Mouse (Mus musculus) hindbrain, embryonic 15.5 days (tissue): ENCODE data around the gene Wdpcp. TPM values are rescaled to one million over a fixed set of nuclear protein-coding genes. Genes with fewer than 3 reads are reported as not detected.
A peak's percentile ranks its signal among the peaks of the same experiment; 100 is the strongest.
"Not testable (repeated sequence)": the region's sequence is repeated elsewhere in the genome, so short reads cannot be mapped to it uniquely, and the experiment has no call there.

Experiments
- ATAC-seq: fragments of 200-750 bp; cut with Nextera tagmentation; 2 replicates; pipeline ENCODE4 v1.8.0; 2017; ENCODE audit warnings: low read depth, moderate number of reproducible peaks, moderate TSS enrichment; ENCODE audit not compliant: low FRiP score
- H3K27ac ChIP-seq: fragments of 300-500 bp; sonication (generic); replicated peaks from 2 replicates; pipeline ENCODE4 v1.5.1; 2015; ENCODE audit warnings: mild to moderate bottlenecking, inconsistent platforms
- H3K27me3 ChIP-seq: fragments of 300-500 bp; sonication (generic); 2 replicates; pipeline ENCODE4 v1.6.1; 2015; ENCODE audit warnings: control low read depth, inconsistent platforms
- H3K36me3 ChIP-seq: fragments of 300-500 bp; sonication (generic); 2 replicates; pipeline ENCODE4 v1.6.1; 2015; ENCODE audit warnings: control low read depth, inconsistent platforms
- H3K4me1 ChIP-seq: fragments of 300-500 bp; sonication (generic); replicated peaks from 2 replicates; pipeline ENCODE4 v1.6.1; 2015; ENCODE audit warnings: control low read depth, inconsistent platforms
- H3K4me2 ChIP-seq: fragments of 300-500 bp; sonication (generic); 2 replicates; pipeline ENCODE4 v1.6.1; 2015; ENCODE audit warnings: moderate library complexity, mild to moderate bottlenecking, inconsistent platforms
- H3K4me3 ChIP-seq: fragments of 300-500 bp; sonication (generic); 2 replicates; pipeline ENCODE4 v1.5.1; 2015; ENCODE audit warnings: mild to moderate bottlenecking, inconsistent platforms
- H3K9ac ChIP-seq: fragments of 300-500 bp; sonication (generic); 2 replicates; pipeline ENCODE4 v1.6.1; 2015; ENCODE audit warnings: inconsistent platforms
- H3K9me3 ChIP-seq: fragments of 300-500 bp; sonication (generic); 2 replicates; pipeline ENCODE4 v1.6.1; 2016; ENCODE audit warnings: control low read depth, inconsistent platforms
- WGBS: fragments of 180-500 bp; shearing (Covaris S2); methylation state at CpG from one replicate; pipeline ENCODE4 v1.1.7; 2015; 5-methylcytosine and 5-hydroxymethylcytosine counted together
- polyA plus RNA-seq: library from polyadenylated mRNA; unstranded; fragments of >200 nt; fragmentation: Nextera tagmentation; extraction: Ambion mirVana; gene quantifications from 2 replicates; pipeline ENCODE4 v1.2.1, GENCODE M21; 2015

Gene Wdpcp
- 10.2 and 11.0 TPM in 2 replicates for polyA plus RNA-seq

- peak; percentile 99 for ATAC-seq
- H3K36me3 ChIP-seq = 0 out of 2 replicates have a peak, but pooled peaks cover 2% of the 10 kb centered on the region
- WGBS = under 1% methylated on average over 42 of the region's 42 CpGs
These were observed at the start of gene Wdpcp, which contains the start of gene Mdh1 for GRCm38 (mm10) chr11:21571700-21572381. Gene Wdpcp, plus strand, starts transcription at chr11:21572235. Gene Mdh1, minus strand, starts transcription at chr11:21572367.

GRCm38 (mm10) chr11:21528676-21529394 is 43.2 kb upstream of the Wdpcp start:
- WGBS = 81% methylated on average over 2 of the region's 2 CpGs

More at GRCm38 (mm10) chr11:21571700-21572381, at the start of gene Wdpcp, which contains the start of gene Mdh1:
- Histone ChIP-seq H3K9ac (peak within 1 kb of the TSS; percentile 72), H3K4me1 (peaks cover 32% of the 10 kb centered on the region), H3K27me3 (no peaks in the 10 kb centered on the region), H3K27ac (peak within 1 kb of the TSS; percentile 91), H3K9me3 (no peaks in the 10 kb centered on the region), H3K4me2 (peak within 1 kb of the TSS; percentile 63), H3K4me3 (peak within 1 kb of the TSS; percentile 82)

GRCm38 (mm10) chr11:21530856-21531255 is 41.2 kb upstream of the Wdpcp start:
- not testable (repeated sequence) for H3K4me1 ChIP-seq, H3K4me3 ChIP-seq, H3K4me2 ChIP-seq, H3K27me3 ChIP-seq, H3K9me3 ChIP-seq, H3K9ac ChIP-seq, ATAC-seq, H3K36me3 ChIP-seq, H3K27ac ChIP-seq
- 86% methylated on average over 2 of the region's 2 CpGs for WGBS

More at GRCm38 (mm10) chr11:21528676-21529394, 43.2 kb upstream of the Wdpcp start:
- Histone ChIP-seq H3K36me3 (no peaks in the 10 kb centered on the region), H3K9me3 (no peaks in the 10 kb centered on the region), H3K4me1 (no peaks in the 10 kb centered on the region), H3K4me2 (no peak overlapping the region), H3K27ac (no peak overlapping the region), H3K4me3 (no peak overlapping the region), H3K9ac (no peak overlapping the region), H3K27me3 (no peaks in the 10 kb centered on the region)
- no peak for ATAC-seq

DNA sequence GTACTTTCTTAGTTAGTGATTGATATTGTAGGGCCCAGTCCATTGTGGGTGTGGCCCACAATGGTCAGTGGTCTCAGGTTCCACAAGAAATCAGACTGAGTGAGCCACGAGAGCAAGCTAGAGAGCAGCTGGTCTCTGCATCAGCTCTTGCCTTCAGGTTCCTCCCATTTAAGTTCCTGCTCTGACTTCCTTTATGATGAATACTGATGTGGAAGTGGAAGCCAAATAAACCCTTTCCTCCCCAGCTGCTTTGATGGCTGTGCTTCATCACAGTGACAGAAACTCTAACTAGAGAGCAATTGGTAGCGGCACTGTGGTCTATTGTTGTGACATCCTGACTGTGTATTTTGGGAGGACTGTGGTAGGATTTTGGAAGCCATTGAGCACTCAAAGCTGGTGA is 32.0 kb upstream of the Wdpcp start:
- no peak for ATAC-seq
- Histone ChIP-seq H3K4me1 (no peaks in the 10 kb centered on the region), H3K9me3 (no peaks in the 10 kb centered on the region), H3K27ac (no peak overlapping the region), H3K4me3 (no peak overlapping the region), H3K9ac (no peak overlapping the region), H3K4me2 (no peak overlapping the region), H3K27me3 (no peaks in the 10 kb centered on the region), H3K36me3 (no peaks in the 10 kb centered on the region)
- WGBS = 66% methylated on average over 2 of the region's 2 CpGs

DNA sequence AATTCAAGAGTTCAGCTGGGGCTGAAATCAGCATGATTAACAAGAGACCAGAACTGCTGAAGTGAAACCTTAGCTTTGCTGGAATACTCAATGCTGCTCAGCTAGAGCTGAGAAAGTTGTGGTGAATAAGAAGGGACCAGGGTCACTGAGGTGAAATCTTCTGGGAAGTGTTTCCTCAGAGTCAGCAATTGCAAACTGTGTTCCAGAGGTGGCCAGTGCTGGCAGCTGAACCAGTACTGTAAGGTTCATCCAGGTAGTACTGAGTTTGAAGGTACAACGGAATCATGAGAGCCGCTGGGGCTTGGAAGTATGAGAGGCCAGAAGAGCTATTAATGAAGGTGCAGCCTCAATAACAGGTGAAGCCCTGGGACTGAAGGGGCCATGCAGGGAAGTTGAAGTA is 31.4 kb upstream of the Wdpcp start:
- no peak overlapping the region for H3K27ac ChIP-seq
- H3K27me3 ChIP-seq = no peaks in the 10 kb centered on the region
- WGBS = 99% methylated on average over 2 of the region's 2 CpGs
- no peak overlapping the region for H3K4me2 ChIP-seq
- H3K4me3 ChIP-seq = no peak overlapping the region
- ATAC-seq = no peak
- H3K9me3 ChIP-seq = no peaks in the 10 kb centered on the region
- no peaks in the 10 kb centered on the region for H3K36me3 ChIP-seq
- H3K9ac ChIP-seq = no peak overlapping the region
- no peaks in the 10 kb centered on the region for H3K4me1 ChIP-seq

GRCm38 (mm10) chr11:21542731-21543130 is 29.3 kb upstream of the Wdpcp start:
- 81% methylated on average over 5 of the region's 5 CpGs for WGBS
- no peak overlapping the region for H3K9ac ChIP-seq
- H3K4me2 ChIP-seq = no peak overlapping the region

DNA sequence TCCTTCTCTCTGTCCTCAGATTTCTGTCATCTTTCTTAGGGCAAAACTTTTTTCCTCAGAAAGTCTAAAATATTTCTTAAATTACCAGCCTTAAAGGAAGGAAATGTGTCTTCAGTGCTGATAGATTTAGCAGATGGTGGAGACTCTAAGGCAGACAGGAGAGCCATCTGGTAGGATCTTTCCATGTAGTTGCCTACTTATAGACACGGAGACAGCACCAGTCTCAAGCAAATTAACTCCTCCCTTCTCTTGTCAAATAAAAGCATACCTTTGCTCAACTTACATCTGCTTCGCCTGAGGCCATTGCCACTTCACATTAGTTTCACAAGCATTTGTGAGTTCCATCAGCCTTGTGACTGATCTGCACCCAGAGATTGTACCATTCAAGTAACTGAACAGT is 27.0 kb upstream of the Wdpcp start:
- no peak for ATAC-seq
- no peak overlapping the region for H3K4me3 ChIP-seq
- H3K4me1 ChIP-seq = no peaks in the 10 kb centered on the region
- no peak overlapping the region for H3K4me2 ChIP-seq
- H3K9ac ChIP-seq = no peak overlapping the region
- no peaks in the 10 kb centered on the region for H3K9me3 ChIP-seq
- no peaks in the 10 kb centered on the region for H3K27me3 ChIP-seq
- no peak overlapping the region for H3K27ac ChIP-seq
- 65% methylated on average over 2 of the region's 2 CpGs for WGBS
- H3K36me3 ChIP-seq = no peaks in the 10 kb centered on the region

More at GRCm38 (mm10) chr11:21542731-21543130, 29.3 kb upstream of the Wdpcp start:
- Histone ChIP-seq H3K27ac (no peak overlapping the region), H3K4me3 (no peak overlapping the region), H3K4me1 (no peaks in the 10 kb centered on the region), H3K9me3 (no peaks in the 10 kb centered on the region), H3K36me3 (no peaks in the 10 kb centered on the region), H3K27me3 (no peaks in the 10 kb centered on the region)
- ATAC-seq = no peak

- Histone ChIP-seq H3K4me3 (no peak overlapping the region), H3K9ac (no peak overlapping the region), H3K27me3 (no peaks in the 10 kb centered on the region), H3K36me3 (no peaks in the 10 kb centered on the region), H3K4me1 (no peaks in the 10 kb centered on the region), H3K4me2 (no peak overlapping the region), H3K9me3 (no peaks in the 10 kb centered on the region), H3K27ac (no peak overlapping the region)
- no peak for ATAC-seq
These were observed 26.1 kb upstream of the Wdpcp start for GRCm38 (mm10) chr11:21545951-21546350.

GRCm38 (mm10) chr11:21546671-21547070 is 25.4 kb upstream of the Wdpcp start:
- no peaks in the 10 kb centered on the region for H3K36me3 ChIP-seq
- H3K4me3 ChIP-seq = no peak overlapping the region
- H3K27ac ChIP-seq = no peak overlapping the region
- WGBS = 82% methylated on average over 1 of the region's 1 CpGs
- no peaks in the 10 kb centered on the region for H3K9me3 ChIP-seq
- no peak overlapping the region for H3K9ac ChIP-seq
- H3K4me2 ChIP-seq = no peak overlapping the region
- no peak for ATAC-seq
- H3K4me1 ChIP-seq = no peaks in the 10 kb centered on the region
- no peaks in the 10 kb centered on the region for H3K27me3 ChIP-seq

DNA sequence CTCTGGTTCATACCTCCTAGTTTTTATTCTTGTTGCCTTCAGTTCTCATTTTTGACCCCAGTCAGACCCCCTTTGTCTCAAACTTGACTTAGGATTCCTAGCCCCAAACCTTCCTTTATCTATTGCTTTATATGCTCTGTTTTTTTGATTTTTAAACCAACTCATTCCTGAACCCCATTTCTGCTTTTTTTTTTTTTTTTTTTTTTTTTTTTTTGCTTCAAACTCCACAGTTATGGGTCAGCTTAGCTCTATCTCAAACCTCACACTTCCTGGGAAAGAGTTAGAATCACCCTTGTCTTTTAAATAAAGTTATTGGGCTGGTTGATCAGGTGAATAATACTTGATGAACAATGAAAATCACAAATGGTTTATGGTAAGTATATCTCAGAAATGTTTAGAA is 24.5 kb upstream of the Wdpcp start:
- Histone ChIP-seq H3K36me3 (no peaks in the 10 kb centered on the region), H3K27ac (no peak overlapping the region), H3K4me3 (no peak overlapping the region), H3K9ac (no peak overlapping the region), H3K27me3 (no peaks in the 10 kb centered on the region), H3K4me2 (no peak overlapping the region), H3K4me1 (no peaks in the 10 kb centered on the region), H3K9me3 (no peaks in the 10 kb centered on the region)
- ATAC-seq = no peak

- Histone ChIP-seq H3K9me3 (no peaks in the 10 kb centered on the region), H3K4me2 (no peak overlapping the region), H3K9ac (no peak overlapping the region), H3K4me1 (no peaks in the 10 kb centered on the region), H3K4me3 (no peak overlapping the region), H3K27me3 (no peaks in the 10 kb centered on the region), H3K27ac (no peak overlapping the region), H3K36me3 (no peaks in the 10 kb centered on the region)
- no peak for ATAC-seq
- 86% methylated on average over 2 of the region's 2 CpGs for WGBS
These were observed 23.0 kb upstream of the Wdpcp start for GRCm38 (mm10) chr11:21549052-21549451.

GRCm38 (mm10) chr11:21549754-21550153 is 22.3 kb upstream of the Wdpcp start:
- 89% methylated on average over 4 of the region's 4 CpGs for WGBS
- Histone ChIP-seq H3K4me3 (no peak overlapping the region), H3K4me1 (no peaks in the 10 kb centered on the region), H3K27ac (no peak overlapping the region), H3K9me3 (no peaks in the 10 kb centered on the region), H3K36me3 (no peaks in the 10 kb centered on the region), H3K4me2 (no peak overlapping the region), H3K27me3 (no peaks in the 10 kb centered on the region), H3K9ac (no peak overlapping the region)
- ATAC-seq = no peak
